Mouse (Mus musculus) mouse embryonic stem cell (cell line): ENCODE measurements around the gene Bdh1.
"Not testable (repeated sequence)": the region's sequence is repeated elsewhere in the genome, so short reads cannot be mapped to it uniquely, and the experiment has no call there.

Source experiments
- in situ Hi-C, 2 experiments: fragments of 300-500 bp; cut with MboI; formaldehyde crosslinking; loops; 1 replicate in 1 of 2; 3 replicates in 1 of 2; pipeline ENCODE4 v1.14.3; 2019 to 2020; ENCODE audit warnings: low sequenced_read_pairs in 2 of 2, low pct_unique_long_range_greater_than_20kb in 1 of 2, mixed read lengths in 1 of 2; ENCODE audit not compliant: unreplicated experiment in 1 of 2

Bdh1 gene

GRCm38 (mm10) chr16:31422000-31422399 is at the start of gene Bdh1:
Gene Bdh1, plus strand, starts transcription at chr16:31422280.
- in situ Hi-C loops = no loop called here

- in situ Hi-C loops = loop anchor here (25.0 kb wide), 2 partner anchors 485 to 785 kb away; partner anchors contain the start of genes Fam43a (in 1 of the 2) and Lsg1 (in 1 of the 2)
These were observed 49.8 kb upstream of the Bdh1 start for GRCm38 (mm10) chr16:31372316-31372715.

- in situ Hi-C loops = not testable (repeated sequence)
These were observed 46.0 kb upstream of the Bdh1 start for GRCm38 (mm10) chr16:31375877-31376582.

GRCm38 (mm10) chr16:31388269-31388668 is 33.8 kb upstream of the Bdh1 start:
- in situ Hi-C loops = not testable (repeated sequence)

GRCm38 (mm10) chr16:31399231-31399630 is 22.8 kb upstream of the Bdh1 start:
- in situ Hi-C loops = no loop called here

- in situ Hi-C loops = loop anchor here in 1 of 2 experiments (5.0 kb wide), 1 partner anchor 39 kb away; no protein-coding TSS in a partner anchor
These were observed 21.0 kb upstream of the Bdh1 start for GRCm38 (mm10) chr16:31400908-31401692.

GRCm38 (mm10) chr16:31402096-31402495 is 20.0 kb upstream of the Bdh1 start:
- in situ Hi-C loops = loop anchor here in 1 of 2 experiments (5.0 kb wide), 1 partner anchor 40 kb away; no protein-coding TSS in a partner anchor

GRCm38 (mm10) chr16:31403971-31404370 is 18.1 kb upstream of the Bdh1 start:
- in situ Hi-C loops = loop anchor here in 1 of 2 experiments (5.0 kb wide), 1 partner anchor 42 kb away; no protein-coding TSS in a partner anchor

GRCm38 (mm10) chr16:31405040-31405439 is 17.0 kb upstream of the Bdh1 start:
- in situ Hi-C loops = no loop called here

- in situ Hi-C loops = no loop called here
These were observed 14.2 kb upstream of the Bdh1 start for GRCm38 (mm10) chr16:31407872-31408271.

- in situ Hi-C loops = no loop called here
These were observed 11.1 kb upstream of the Bdh1 start for GRCm38 (mm10) chr16:31410969-31411368.

GRCm38 (mm10) chr16:31412321-31412720 is 9.8 kb upstream of the Bdh1 start:
- in situ Hi-C loops = no loop called here

- in situ Hi-C loops = no loop called here
These were observed 8.3 kb upstream of the Bdh1 start for GRCm38 (mm10) chr16:31413777-31414176.

GRCm38 (mm10) chr16:31415885-31416450 is 6.1 kb upstream of the Bdh1 start:
- in situ Hi-C loops = no loop called here

GRCm38 (mm10) chr16:31418704-31419103 is 3.4 kb upstream of the Bdh1 start:
- in situ Hi-C loops = no loop called here

- in situ Hi-C loops = no loop called here
These were observed 2.6 kb upstream of the Bdh1 start for GRCm38 (mm10) chr16:31419457-31419856.

- in situ Hi-C loops = no loop called here
These were observed 642 bp downstream of the Bdh1 start for GRCm38 (mm10) chr16:31422722-31423121.

GRCm38 (mm10) chr16:31423368-31423767 is 1.3 kb downstream of the Bdh1 start:
- in situ Hi-C loops = no loop called here
